Mouse (Mus musculus) hematopoietic stem cell, adult 5-6 weeks (primary cell): ENCODE measurements around the gene Ppm1j. TPM values are rescaled to one million over a fixed set of nuclear protein-coding genes. Genes with fewer than 3 reads are reported as not detected.
"Not testable (repeated sequence)": the region's sequence is repeated elsewhere in the genome, so short reads cannot be mapped to it uniquely, and the experiment has no call there.

ENCODE experiments used
- ATAC-seq, 2 experiments: fragments of 125-278 bp in 1 of 2; replicated peaks in 1 of 2; 2 replicates each; pipeline ENCODE4 v1.8.0; 2016 to 2017; ENCODE audit warnings: inconsistent platforms in 2 of 2, mild to moderate bottlenecking in 2 of 2, moderate number of reproducible peaks in 2 of 2, low read depth in 1 of 2, moderate TSS enrichment in 1 of 2; ENCODE audit not compliant: low FRiP score in 2 of 2, poor library complexity in 2 of 2, severe bottlenecking in 2 of 2, insufficient read depth in 1 of 2, low TSS enrichment in 1 of 2
- total RNA-seq: library from RNA; stranded (forward); fragments of 172-1452, 232-1000 nt; gene quantifications from 2 replicates; pipeline ENCODE4 v1.2.3, GENCODE M21; 2017

Gene Ppm1j
- total RNA-seq, 1 experiment from 2014 or later: not detected

DNA sequence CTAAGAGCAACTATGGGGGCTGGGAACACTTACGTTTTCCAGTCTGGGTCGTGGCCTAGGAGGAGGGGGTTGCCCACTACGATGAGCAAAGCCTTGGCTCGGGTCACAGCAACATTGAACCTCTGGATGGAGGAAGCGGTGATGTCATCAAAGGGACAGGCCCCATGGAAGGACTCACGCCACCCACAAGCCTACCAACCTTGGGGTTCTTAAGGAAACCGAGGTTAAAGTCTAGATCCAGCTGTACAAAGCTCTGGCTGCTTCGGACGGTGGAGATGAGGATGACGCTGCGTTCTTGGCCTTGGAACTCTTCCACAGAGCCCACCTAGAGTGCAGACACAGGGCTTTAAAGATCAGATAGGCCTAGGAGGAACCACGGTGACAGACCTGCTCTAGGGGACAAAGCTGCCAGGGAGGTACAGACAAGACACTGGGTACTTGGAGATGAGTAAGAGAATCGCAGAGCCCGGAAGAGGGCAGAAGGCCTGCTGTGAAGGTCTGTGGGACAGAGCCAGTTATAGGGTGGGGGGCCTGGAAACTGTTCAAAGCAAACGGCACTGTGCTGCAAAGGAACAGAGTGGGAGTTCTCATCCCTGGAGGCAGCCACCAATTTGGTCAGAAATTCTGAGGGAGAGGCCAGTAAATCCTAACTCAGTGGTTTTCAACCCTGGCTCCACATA is 14.9 kb downstream of the Ppm1j start:
- ATAC-seq: no peak

DNA sequence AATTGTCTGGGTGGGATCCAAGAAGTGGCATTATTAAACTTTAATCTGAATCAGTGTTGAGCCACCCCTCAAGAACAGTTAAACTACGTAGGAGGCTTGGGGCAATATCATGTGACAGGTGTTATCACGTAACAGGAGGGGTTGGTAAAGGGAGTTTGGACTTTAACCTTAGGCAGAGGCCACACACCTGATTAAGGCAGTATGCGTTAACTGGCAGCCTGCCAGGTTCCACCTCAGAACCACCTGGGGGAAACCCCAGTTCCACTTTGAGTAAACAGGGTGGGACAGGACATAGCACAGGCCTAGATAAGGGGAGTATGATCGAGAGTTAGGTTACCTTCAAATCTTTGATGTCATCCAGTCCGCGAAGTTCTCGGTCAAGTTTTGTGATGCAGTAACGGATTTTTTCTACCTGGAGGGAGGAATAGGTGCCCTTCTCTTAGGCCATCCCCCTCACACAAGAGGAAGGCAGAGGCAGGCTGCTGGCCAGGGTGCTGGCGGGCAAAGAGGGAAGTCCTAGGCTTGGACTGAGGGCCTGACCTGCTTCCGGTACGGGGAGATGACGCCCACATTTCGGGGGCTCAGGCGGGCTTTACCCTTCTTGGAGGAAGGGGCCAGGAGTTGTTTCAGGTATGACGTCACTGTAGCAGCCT is 15.7 kb downstream of the Ppm1j start:
- no peak for ATAC-seq

GRCm38 (mm10) chr3:104800681-104801080 is 19.8 kb downstream of the Ppm1j start:
- ATAC-seq: no peak

GRCm38 (mm10) chr3:104801481-104801880 is 20.6 kb downstream of the Ppm1j start:
- no peak for ATAC-seq

DNA sequence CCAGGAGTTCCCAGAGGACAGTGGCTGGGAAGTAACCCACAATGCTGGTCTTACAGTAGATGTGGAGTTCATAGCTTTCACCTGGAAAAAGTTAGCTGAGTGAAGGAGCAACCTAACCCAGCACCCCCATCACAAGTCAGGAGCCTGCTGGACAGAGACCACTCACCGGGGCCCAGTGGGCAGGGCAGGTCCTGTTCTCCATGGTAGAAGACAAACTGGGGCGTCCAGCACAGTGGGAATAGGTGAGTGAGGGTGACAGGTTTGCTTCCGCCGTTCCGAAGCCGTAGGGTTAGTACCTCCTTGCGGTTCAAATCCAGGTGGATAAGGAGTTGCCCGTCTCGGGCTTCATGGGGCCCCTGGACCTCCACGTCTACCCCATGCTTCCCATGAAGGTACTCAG is 23.5 kb downstream of the Ppm1j start:
- ATAC-seq: no peak

DNA sequence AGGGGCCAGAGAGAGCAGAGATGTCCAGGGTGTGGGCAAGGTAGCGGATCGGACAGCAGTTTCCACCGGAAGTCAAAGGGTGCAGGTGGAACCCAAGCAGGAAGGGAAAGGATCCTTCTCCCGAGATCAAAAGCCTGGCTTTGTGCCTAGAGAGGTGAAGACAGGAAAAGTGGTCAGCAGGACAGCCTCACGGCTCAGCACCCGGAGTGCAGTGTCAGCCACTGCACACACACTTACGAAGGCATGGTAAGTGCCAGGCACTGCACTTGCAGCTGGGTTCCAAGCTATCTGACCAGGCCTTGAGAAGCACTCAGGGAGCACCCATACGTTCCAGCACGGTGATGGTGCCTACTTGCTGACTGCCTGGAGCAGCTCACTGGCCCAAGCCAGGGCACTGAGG is 24.7 kb downstream of the Ppm1j start:
- ATAC-seq: 0 out of 4 replicates have a peak, but pooled peaks of 1 of the 2 experiments have one; percentile 12

DNA sequence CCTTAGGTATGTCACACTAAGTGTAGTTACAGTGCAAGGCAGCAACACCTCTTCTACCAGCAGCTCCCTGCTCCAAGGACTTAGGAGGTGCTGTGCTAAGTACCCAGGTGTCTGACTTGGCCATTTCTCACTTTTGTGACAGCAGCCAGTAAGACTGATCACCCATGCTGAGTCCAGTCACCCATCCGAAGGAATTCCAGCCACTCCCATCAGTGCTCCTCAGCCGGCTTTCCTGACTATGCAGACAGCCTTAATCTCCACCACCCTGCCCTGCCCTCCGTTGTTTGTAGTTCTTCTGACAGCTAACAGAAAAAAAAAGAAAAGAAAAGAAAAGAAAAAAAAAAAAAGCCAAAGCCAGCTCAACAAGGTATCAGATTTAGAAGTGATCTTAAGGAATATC is 30.9 kb downstream of the Ppm1j start:
- no peak for ATAC-seq

DNA sequence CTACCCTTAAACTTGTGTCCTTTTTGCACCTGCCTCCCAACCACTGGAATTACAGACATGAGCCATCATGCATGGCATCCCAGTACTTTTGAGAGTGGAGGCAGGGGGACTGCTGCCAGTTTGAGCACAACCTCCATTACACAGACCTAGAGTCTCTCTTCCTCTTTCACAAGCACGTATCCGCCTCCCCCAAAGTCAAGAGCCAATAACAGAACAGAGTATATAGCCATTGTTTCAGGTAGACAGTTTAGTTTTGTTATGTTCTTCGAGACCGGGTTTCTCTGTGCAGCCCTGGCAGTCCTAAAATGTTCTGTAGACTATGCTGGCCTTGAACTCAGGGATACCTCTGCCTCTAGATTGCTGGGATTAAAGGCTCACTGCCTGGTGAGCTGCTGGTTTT is 31.4 kb downstream of the Ppm1j start:
- no peak for ATAC-seq

GRCm38 (mm10) chr3:104813227-104813626 is 32.4 kb downstream of the Ppm1j start:
- ATAC-seq: not testable (repeated sequence)

DNA sequence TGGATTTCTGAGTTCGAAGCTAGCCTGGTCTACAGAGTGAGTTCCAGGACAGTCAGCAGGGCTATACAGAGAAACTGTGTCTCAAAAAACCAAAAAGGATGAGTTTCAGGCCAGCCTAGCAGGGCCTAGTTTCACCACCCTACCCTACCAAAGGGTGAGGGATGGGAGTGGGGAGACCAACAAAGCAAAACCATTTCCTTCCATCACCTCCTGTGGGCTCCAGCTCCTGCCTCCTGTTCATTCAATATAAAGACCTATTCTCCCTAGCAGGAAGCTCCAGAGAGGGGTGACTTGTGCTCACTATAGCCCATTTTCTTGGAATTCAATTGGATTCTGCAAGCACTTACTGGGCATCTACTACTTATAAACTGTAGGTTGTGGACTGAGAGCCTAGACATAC is 33.9 kb downstream of the Ppm1j start:
- ATAC-seq: no peak

GRCm38 (mm10) chr3:104815346-104815745 is 34.5 kb downstream of the Ppm1j start:
- no peak for ATAC-seq

DNA sequence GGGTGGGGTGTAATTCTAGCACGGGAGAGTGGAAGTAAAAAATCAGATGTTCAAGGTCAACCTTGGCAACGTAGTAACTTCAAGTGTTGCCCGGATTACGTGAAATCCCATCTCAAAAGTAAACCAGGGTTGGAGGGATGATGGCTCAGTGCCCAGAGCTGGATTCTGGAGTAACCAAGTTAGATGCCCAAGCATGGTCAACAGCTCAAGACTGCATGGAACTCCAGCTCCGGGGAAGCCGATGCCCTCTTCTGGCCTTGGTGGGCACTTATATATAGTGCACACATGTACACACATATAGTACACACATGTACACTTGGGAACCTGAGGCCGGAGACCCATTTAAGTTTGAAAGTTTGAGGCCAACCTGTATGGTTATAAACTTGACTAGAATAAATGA is 35.3 kb downstream of the Ppm1j start:
- no peak for ATAC-seq

DNA sequence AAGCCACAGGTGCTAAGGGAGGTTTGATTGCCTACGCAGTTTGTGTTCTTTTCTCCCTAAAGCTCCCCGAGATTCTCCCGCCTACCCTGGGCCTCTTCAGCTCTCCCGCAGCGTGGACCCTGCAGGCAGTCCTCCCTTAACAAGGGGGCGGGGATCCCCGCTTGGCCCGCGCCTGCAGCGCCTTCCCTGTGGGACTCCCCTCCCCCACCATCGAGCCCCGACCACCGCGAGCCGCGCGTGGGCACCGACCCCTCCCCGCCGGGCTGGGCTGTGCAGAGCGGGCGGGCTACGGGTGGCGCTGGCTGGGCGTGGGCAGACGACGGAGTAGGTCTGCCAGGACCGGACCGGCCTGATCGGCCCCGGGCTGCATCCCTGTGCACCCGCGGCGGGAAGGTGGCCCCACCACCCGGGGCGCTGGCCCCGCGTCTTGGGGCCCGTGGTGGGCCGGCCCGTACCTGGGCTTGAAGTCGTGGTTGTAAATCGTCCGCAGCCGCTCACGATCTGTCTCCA is 36.7 kb downstream of the Ppm1j start:
- ATAC-seq: peak; percentile 7 to 26; a peak in 2 of 4 replicates

- ATAC-seq: peak; percentile 61 to 63
Measured at GRCm38 (mm10) chr3:104817991-104818748, 37.3 kb downstream of the Ppm1j start, which contains the start of gene Mov10. Gene Mov10, minus strand, starts transcription at chr3:104818563.

DNA sequence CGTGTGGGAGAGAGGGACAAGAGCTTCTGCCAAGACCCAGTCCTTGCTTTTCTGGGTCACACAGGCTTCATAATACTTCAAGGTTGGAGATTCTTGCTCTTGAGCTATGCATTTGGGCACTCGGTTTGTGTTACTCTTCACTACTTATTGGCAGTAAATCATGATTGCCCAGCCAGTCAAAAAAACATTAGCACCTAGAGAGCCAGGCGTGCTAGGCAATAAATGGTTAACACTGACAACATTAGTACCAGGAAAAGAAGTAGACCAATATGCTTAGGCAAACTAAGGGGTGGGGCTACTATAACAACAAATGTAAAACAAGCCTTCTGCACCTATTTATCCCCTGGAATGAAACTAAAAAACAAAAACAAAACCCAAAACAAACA is 37.9 kb downstream of the Ppm1j start:
- ATAC-seq: 0 out of 4 replicates have a peak, but pooled peaks of 1 of the 2 experiments have one; percentile 9

DNA sequence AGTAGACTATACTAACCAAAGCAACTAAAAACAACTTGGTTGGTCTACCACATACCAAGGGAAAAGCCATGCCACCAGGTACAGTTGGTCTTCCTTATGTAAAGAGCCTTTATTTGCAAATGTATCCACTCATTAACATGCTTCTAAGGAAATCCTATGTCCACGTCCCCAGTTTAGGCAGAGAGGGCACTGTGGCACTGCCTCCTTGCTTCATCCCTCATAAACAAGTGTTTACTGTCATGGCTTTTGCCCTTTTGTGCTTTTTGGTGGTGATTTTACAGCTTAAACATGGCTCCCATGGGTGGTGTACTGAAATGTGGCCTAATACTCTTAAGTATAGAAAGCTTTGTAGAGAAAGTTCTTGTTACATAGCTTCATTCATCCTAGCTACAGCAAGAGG is 39.6 kb downstream of the Ppm1j start:
- no peak for ATAC-seq

DNA sequence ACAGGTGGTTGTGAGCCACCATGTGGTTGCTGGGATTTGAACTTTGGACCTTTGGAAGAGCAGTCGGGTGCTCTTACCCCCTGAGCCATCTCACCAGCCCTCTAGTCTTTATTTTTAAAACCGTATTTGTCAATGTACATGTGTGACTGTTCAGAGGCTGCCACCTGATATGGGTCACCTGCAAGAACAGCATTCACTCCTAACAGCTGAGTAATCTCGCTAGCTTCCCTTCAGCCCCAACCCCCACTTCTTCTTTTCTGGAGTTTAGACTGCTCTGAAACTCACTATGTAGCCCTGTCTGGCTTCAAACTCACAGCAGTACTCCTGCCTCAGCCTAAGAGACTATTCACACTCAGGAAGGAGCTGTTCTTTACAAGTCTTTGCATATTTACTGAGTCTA is 41.6 kb downstream of the Ppm1j start:
- ATAC-seq: no peak
